Mouse (Mus musculus) liver, postnatal 0 days (tissue): ENCODE results near the gene Gm20388.

Source experiments
- CTCF ChIP-seq: sonication (generic); IDR thresholded peaks from 2 replicates; pipeline ENCODE4 v1.5.1; 2016; ENCODE audit warnings: antibody characterized with exemption, low read depth
- EP300 ChIP-seq: IDR thresholded peaks from 2 replicates; pipeline ENCODE4 v1.6.1; 2016; ENCODE audit warnings: antibody characterized with exemption, low read depth, mild to moderate bottlenecking

- TF ChIP-seq CTCF = no peak
- TF ChIP-seq EP300 = no peak
Observed at GRCm38 (mm10) chr8:123958130-123958529, 4047.5 kb downstream of the Gm20388 start.
